In genomic region chr17:6021374-6021789, GRCm38 (mm10) we compare ENCODE assay signal across 8 mouse cellular contexts. TPM values are rescaled to one million over a fixed set of nuclear protein-coding genes. Genes with fewer than 3 reads are reported as not detected.
A peak's percentile ranks its signal among the peaks of the same experiment; 100 is the strongest.
DNase-seq lines count a peak whose midpoint lies in the region; ATAC-seq and TF ChIP-seq lines count a peak whose summit lies in the region.
"Not testable (repeated sequence)": the region's sequence is repeated elsewhere in the genome, so short reads cannot be mapped to it uniquely, and the experiment has no call there.

No protein-coding gene starts in this region.

- H3K4me3 ChIP-seq in ES-Bruce4 (ENCODE audit: low read depth, low read length): peak overlapping the region; percentile 42; the same call in 1 of the 2 replicates
- H3K4me3 ChIP-seq in embryonic facial prominence, embryonic 13.5 days: peak overlapping the region; percentile 22; the same call in 1 of the 2 replicates
- not testable (repeated sequence) for H3K4me3 ChIP-seq in forebrain, embryonic 16.5 days (replicated peaks; ENCODE audit: low read length); lung, embryonic 14.5 days (ENCODE audit: low read depth, low read length)
- peak overlapping the region; percentile 17 for H3K4me3 ChIP-seq in hindbrain, embryonic 13.5 days
- H3K4me3 ChIP-seq in kidney, embryonic 16.5 days (ENCODE audit: low read length): peak overlapping the region; percentile 16; the same call in 1 of the 2 replicates
- peak overlapping the region; percentile 8; the same call in 1 of the 2 replicates for H3K4me3 ChIP-seq in midbrain, embryonic 14.5 days (replicated peaks; ENCODE audit: low read depth, low read length)

- not testable (repeated sequence) for H3K27me3 ChIP-seq in ES-Bruce4 (ENCODE audit: control insufficient read depth, insufficient read depth, low read length, poor library complexity, severe bottlenecking); embryonic facial prominence, embryonic 13.5 days; forebrain, embryonic 16.5 days (replicated peaks; ENCODE audit: control insufficient read depth, insufficient read depth, low read length); hindbrain, embryonic 13.5 days; kidney, embryonic 16.5 days (ENCODE audit: insufficient read depth, low read length); lung, embryonic 14.5 days (ENCODE audit: insufficient read depth, low read length); midbrain, embryonic 14.5 days (ENCODE audit: control insufficient read depth, insufficient read depth, low read length)

- H3K4me1 ChIP-seq in ES-Bruce4 (ENCODE audit: control insufficient read depth, insufficient read depth, low read length); embryonic facial prominence, embryonic 13.5 days; forebrain, embryonic 16.5 days (replicated peaks; ENCODE audit: control insufficient read depth, insufficient read depth, low read length); kidney, embryonic 16.5 days (ENCODE audit: insufficient read depth, low read length); lung, embryonic 14.5 days (ENCODE audit: insufficient read depth); midbrain, embryonic 14.5 days (ENCODE audit: control insufficient read depth, insufficient read depth, low read length): not testable (repeated sequence)
- peaks cover 11% of the 10 kb centered on the region for H3K4me1 ChIP-seq in hindbrain, embryonic 13.5 days (replicated peaks)

- not testable (repeated sequence) for TF ChIP-seq EP300 in ES-Bruce4 (IDR thresholded peaks at IDR 0.05; ENCODE audit: insufficient read depth, low read depth, low read length)

- not testable (repeated sequence) for TF ChIP-seq CTCF in ES-Bruce4 (IDR thresholded peaks at IDR 0.05; ENCODE audit: low read depth, low read length); lung, embryonic 14.5 days (IDR thresholded peaks at IDR 0.05; ENCODE audit: low read depth)

- H3K9ac ChIP-seq in ES-Bruce4 (ENCODE audit: low read depth, poor library complexity, severe bottlenecking); embryonic facial prominence, embryonic 13.5 days; forebrain, embryonic 16.5 days (replicated peaks; ENCODE audit: low read depth, low read length); hindbrain, embryonic 13.5 days; kidney, embryonic 16.5 days (replicated peaks; ENCODE audit: low read length); lung, embryonic 14.5 days; midbrain, embryonic 14.5 days (replicated peaks; ENCODE audit: low read length): not testable (repeated sequence)

- peak; percentile 43 for DNase-seq in lung, embryonic 14.5 days
- DNase-seq in midbrain, embryonic 14.5 days: peak; percentile 27
- DNase-seq in retina, postnatal 1 day: peak; percentile 30

- not testable (repeated sequence) for ATAC-seq in embryonic facial prominence, embryonic 13.5 days (ENCODE audit: insufficient number of reproducible peaks, insufficient read depth, low FRiP score, low TSS enrichment, low read depth)
- ATAC-seq in forebrain, embryonic 16.5 days: 0 out of 2 replicates have a peak, but pooled peaks have one; percentile 28
- ATAC-seq in hindbrain, embryonic 13.5 days (ENCODE audit: low FRiP score): peak; percentile 71
- ATAC-seq in kidney, embryonic 16.5 days (ENCODE audit: low FRiP score, low TSS enrichment): peak; percentile 58; the same call in 1 of the 2 replicates
- ATAC-seq in lung, embryonic 14.5 days (ENCODE audit: insufficient read depth): peak; percentile 44; the same call in 1 of the 2 replicates
- ATAC-seq in midbrain, embryonic 14.5 days (ENCODE audit: low FRiP score, low TSS enrichment): peak; percentile 37; the same call in 1 of the 2 replicates

- H3K36me3 ChIP-seq in ES-Bruce4 (ENCODE audit: control insufficient read depth, insufficient read depth, low read length, poor library complexity, severe bottlenecking); embryonic facial prominence, embryonic 13.5 days; forebrain, embryonic 16.5 days (ENCODE audit: control insufficient read depth, insufficient read depth); hindbrain, embryonic 13.5 days; kidney, embryonic 16.5 days (ENCODE audit: insufficient read depth, low read length); lung, embryonic 14.5 days (ENCODE audit: insufficient read depth); midbrain, embryonic 14.5 days (ENCODE audit: control insufficient read depth, insufficient read depth, low read length): not testable (repeated sequence)

- H3K9me3 ChIP-seq in ES-Bruce4 (replicated peaks; ENCODE audit: control insufficient read depth, insufficient read depth, low read length, poor library complexity, severe bottlenecking); embryonic facial prominence, embryonic 13.5 days; forebrain, embryonic 16.5 days (ENCODE audit: control insufficient read depth, low read length); hindbrain, embryonic 13.5 days; kidney, embryonic 16.5 days (ENCODE audit: low read length); lung, embryonic 14.5 days (ENCODE audit: low read depth, low read length); midbrain, embryonic 14.5 days (ENCODE audit: control insufficient read depth, low read length): not testable (repeated sequence)

- H3K4me2 ChIP-seq in embryonic facial prominence, embryonic 13.5 days: peak overlapping the region; percentile 47
- peak overlapping the region; percentile 23; the same call in 1 of the 2 replicates for H3K4me2 ChIP-seq in forebrain, embryonic 16.5 days (ENCODE audit: low read length)
- peak overlapping the region; percentile 46 for H3K4me2 ChIP-seq in hindbrain, embryonic 13.5 days
- peak overlapping the region; percentile 34; the same call in 1 of the 2 replicates for H3K4me2 ChIP-seq in kidney, embryonic 16.5 days (replicated peaks; ENCODE audit: low read depth, low read length)
- not testable (repeated sequence) for H3K4me2 ChIP-seq in lung, embryonic 14.5 days
- H3K4me2 ChIP-seq in midbrain, embryonic 14.5 days (ENCODE audit: low read length): peak overlapping the region; percentile 46

- TF ChIP-seq POLR2A in ES-Bruce4 (IDR thresholded peaks at IDR 0.05; ENCODE audit: insufficient read depth, low read length): not testable (repeated sequence)

- 41% methylated on average over 5 of the region's 5 CpGs for WGBS in embryonic facial prominence, embryonic 13.5 days
- 42% methylated on average over 5 of the region's 5 CpGs for WGBS in forebrain, embryonic 16.5 days
- WGBS in hindbrain, embryonic 13.5 days: 57% methylated on average over 5 of the region's 5 CpGs
- 34% methylated on average over 5 of the region's 5 CpGs for WGBS in kidney, embryonic 16.5 days
- 36% methylated on average over 5 of the region's 5 CpGs for WGBS in lung, embryonic 14.5 days
- WGBS in midbrain, embryonic 14.5 days: 48% methylated on average over 5 of the region's 5 CpGs

- H3K27ac ChIP-seq in ES-Bruce4 (ENCODE audit: insufficient read depth, low read length); forebrain, embryonic 16.5 days (ENCODE audit: low read length); hindbrain, embryonic 13.5 days; lung, embryonic 14.5 days (ENCODE audit: low read depth); midbrain, embryonic 14.5 days (replicated peaks; ENCODE audit: low read depth, low read length): not testable (repeated sequence)
- peak overlapping the region; percentile 83 for H3K27ac ChIP-seq in embryonic facial prominence, embryonic 13.5 days
- 0 out of 2 replicates have a peak overlapping the region, but pooled peaks have one; percentile 70 for H3K27ac ChIP-seq in kidney, embryonic 16.5 days (ENCODE audit: low read length)

RNA-seq across cellular contexts. Expression of gene Serac1, which starts 58.2 kb away (rescaled TPM):
- 22.6 and 25.8 TPM in 2 replicates for polyA plus RNA-seq in ES-Bruce4 (2011; ENCODE audit: insufficient read depth, insufficient read length, low read depth, missing spikeins)
- 6.2 and 6.8 TPM in 2 replicates for polyA plus RNA-seq in embryonic facial prominence, embryonic 13.5 days (2015; fragmentation: Nextera tagmentation; extraction: Ambion mirVana)
- polyA plus RNA-seq in forebrain, embryonic 16.5 days (2015; fragmentation: Nextera tagmentation; extraction: Ambion mirVana): 12.6 and 15.8 TPM in 2 replicates
- polyA plus RNA-seq in hindbrain, embryonic 13.5 days (2015; fragmentation: Nextera tagmentation; extraction: Ambion mirVana): 14.1 and 14.2 TPM in 2 replicates
- 5.1 and 6.0 TPM in 2 replicates for polyA plus RNA-seq in kidney, embryonic 16.5 days (2015; fragmentation: Nextera tagmentation; extraction: Ambion mirVana)
- polyA plus RNA-seq in lung, embryonic 14.5 days (2014; fragmentation: Nextera tagmentation; extraction: Ambion mirVana): 4.7 and 4.8 TPM in 2 replicates
- polyA plus RNA-seq in midbrain, embryonic 14.5 days (2014; fragmentation: Nextera tagmentation; extraction: Ambion mirVana): 10.6 and 12.9 TPM in 2 replicates

RNA-seq across cellular contexts. Expression of gene Gtf2h5, which starts 58.2 kb away (rescaled TPM):
- 69.7 and 71.4 TPM in 2 replicates for polyA plus RNA-seq in ES-Bruce4 (2011; ENCODE audit: insufficient read depth, insufficient read length, low read depth, missing spikeins)
- 186 and 198 TPM in 2 replicates for polyA plus RNA-seq in embryonic facial prominence, embryonic 13.5 days (2015; fragmentation: Nextera tagmentation; extraction: Ambion mirVana)
- 203 and 213 TPM in 2 replicates for polyA plus RNA-seq in forebrain, embryonic 16.5 days (2015; fragmentation: Nextera tagmentation; extraction: Ambion mirVana)
- polyA plus RNA-seq in hindbrain, embryonic 13.5 days (2015; fragmentation: Nextera tagmentation; extraction: Ambion mirVana): 207 and 208 TPM in 2 replicates
- polyA plus RNA-seq in kidney, embryonic 16.5 days (2015; fragmentation: Nextera tagmentation; extraction: Ambion mirVana): 153 and 156 TPM in 2 replicates
- 183 and 184 TPM in 2 replicates for polyA plus RNA-seq in lung, embryonic 14.5 days (2014; fragmentation: Nextera tagmentation; extraction: Ambion mirVana)
- 194 and 234 TPM in 2 replicates for polyA plus RNA-seq in midbrain, embryonic 14.5 days (2014; fragmentation: Nextera tagmentation; extraction: Ambion mirVana)
